Mouse (Mus musculus) midbrain, embryonic 12.5 days (tissue): ENCODE measurements at regions not wholly inside any gene's neighbourhood (a gene's known extent, or its start where the extent isn't known, plus 50 kb on each side); places are given as distances from the start of the nearest gene placed in this dataset.

Experiments
- ATAC-seq: fragments of 200-750 bp; cut with Nextera tagmentation; 2 replicates; pipeline ENCODE4 v1.8.0; 2017; ENCODE audit warnings: low read depth, moderate TSS enrichment, moderate library complexity; ENCODE audit not compliant: low FRiP score
- H3K27ac ChIP-seq: fragments of 300-500 bp; sonication (generic); replicated peaks from 2 replicates; pipeline ENCODE4 v1.5.1; 2016; ENCODE audit warnings: mild to moderate bottlenecking
- H3K27me3 ChIP-seq: fragments of 300-500 bp; sonication (generic); 2 replicates; pipeline ENCODE4 v1.6.1; 2016; ENCODE audit warnings: mild to moderate bottlenecking
- H3K36me3 ChIP-seq: fragments of 300-500 bp; sonication (generic); 2 replicates; pipeline ENCODE4 v1.6.1; 2016
- H3K4me1 ChIP-seq: fragments of 300-500 bp; sonication (generic); 2 replicates; pipeline ENCODE4 v1.6.1; 2016
- H3K4me2 ChIP-seq: fragments of 300-500 bp; sonication (generic); replicated peaks from 2 replicates; pipeline ENCODE4 v1.6.1; 2016; ENCODE audit warnings: mild to moderate bottlenecking, moderate library complexity
- H3K4me3 ChIP-seq: fragments of 300-500 bp; sonication (generic); 2 replicates; pipeline ENCODE4 v1.5.1; 2016; ENCODE audit warnings: mild to moderate bottlenecking
- H3K9ac ChIP-seq: fragments of 300-500 bp; sonication (generic); replicated peaks from 2 replicates; pipeline ENCODE4 v1.6.1; 2016; ENCODE audit warnings: mild to moderate bottlenecking, moderate library complexity
- H3K9me3 ChIP-seq: fragments of 300-500 bp; sonication (generic); 2 replicates; pipeline ENCODE4 v1.6.1; 2016; ENCODE audit warnings: mild to moderate bottlenecking
- WGBS: fragments of 180-500 bp; shearing (Covaris S2); methylation state at CpG from one replicate; pipeline ENCODE4 v1.1.7; 2016; 5-methylcytosine and 5-hydroxymethylcytosine counted together

- Histone ChIP-seq H3K4me3 (no peak overlapping the region), H3K9ac (no peak overlapping the region), H3K27ac (no peak overlapping the region), H3K4me1 (peaks cover 5% of the 10 kb centered on the region; the same call in 1 of the 2 replicates), H3K27me3 (no peaks in the 10 kb centered on the region), H3K9me3 (no peaks in the 10 kb centered on the region), H3K36me3 (no peaks in the 10 kb centered on the region), H3K4me2 (no peak overlapping the region)
- ATAC-seq: no peak
- whole genome bisulfite sequencing: 87% methylated on average over 9 of the region's 9 CpGs
Observed at GRCm38 (mm10) chr6:39283761-39284415, 77.3 kb upstream of the Kdm7a start.

GRCm38 (mm10) chr6:39278317-39278716 lies 71.7 kb upstream of the Kdm7a start:
- H3K4me3 ChIP-seq: no peak overlapping the region
- ATAC-seq: no peak
- no peak overlapping the region for H3K27ac ChIP-seq
- no peaks in the 10 kb centered on the region for H3K36me3 ChIP-seq
- H3K9ac ChIP-seq: no peak overlapping the region
- H3K27me3 ChIP-seq: no peaks in the 10 kb centered on the region
- WGBS: 91% methylated on average over 6 of the region's 6 CpGs
- H3K9me3 ChIP-seq: no peaks in the 10 kb centered on the region
- H3K4me2 ChIP-seq: no peak overlapping the region
- no peaks in the 10 kb centered on the region for H3K4me1 ChIP-seq

DNA sequence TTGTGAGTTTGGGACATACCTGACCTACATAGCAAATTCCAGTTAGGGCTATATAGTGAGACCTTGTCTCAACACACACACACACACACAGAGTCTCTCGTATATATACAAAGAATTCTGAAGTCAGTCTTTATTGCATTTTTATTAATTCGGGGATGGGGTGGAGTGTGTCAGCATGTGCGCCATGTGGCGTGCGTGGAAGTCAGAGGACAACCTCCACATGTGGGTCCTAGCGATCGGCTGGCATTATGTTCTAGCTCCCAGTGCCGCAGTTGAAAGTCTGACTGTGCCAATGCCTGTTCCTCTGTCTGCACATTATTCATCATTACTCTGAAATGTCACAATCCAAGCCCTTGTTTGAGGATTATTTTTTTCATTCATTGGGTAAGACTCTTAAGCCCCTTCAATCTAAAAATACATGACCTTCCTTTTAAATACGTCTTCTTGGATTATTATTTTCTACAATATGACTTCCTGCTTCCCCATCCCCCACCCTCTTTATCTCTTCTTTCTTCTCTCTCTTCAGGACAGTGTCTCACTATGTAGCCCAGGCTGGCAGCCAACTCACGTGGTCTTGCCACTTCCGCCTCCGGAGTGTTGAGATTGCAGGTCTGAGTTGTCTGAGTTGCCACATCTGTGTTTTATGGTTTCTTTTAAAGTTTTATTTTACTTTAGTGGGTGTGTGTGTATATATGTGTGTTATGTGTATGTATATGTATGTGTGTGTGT lies 68.3 kb upstream of the Kdm7a start:
- Histone ChIP-seq H3K27ac (no peak overlapping the region), H3K4me2 (no peak overlapping the region), H3K9ac (no peak overlapping the region), H3K4me1 (no peaks in the 10 kb centered on the region), H3K4me3 (no peak overlapping the region), H3K9me3 (no peaks in the 10 kb centered on the region), H3K27me3 (no peaks in the 10 kb centered on the region), H3K36me3 (no peaks in the 10 kb centered on the region)
- WGBS: 88% methylated on average over 12 of the region's 12 CpGs
- ATAC-seq: no peak

GRCm38 (mm10) chr6:39273427-39273826 lies 66.8 kb upstream of the Kdm7a start:
- no peak overlapping the region for H3K4me2 ChIP-seq
- WGBS: 80% methylated on average over 1 of the region's 1 CpGs
- H3K27ac ChIP-seq: no peak overlapping the region
- H3K9me3 ChIP-seq: no peaks in the 10 kb centered on the region
- ATAC-seq: no peak
- H3K4me1 ChIP-seq: no peaks in the 10 kb centered on the region
- H3K27me3 ChIP-seq: no peaks in the 10 kb centered on the region
- H3K9ac ChIP-seq: no peak overlapping the region
- H3K36me3 ChIP-seq: no peaks in the 10 kb centered on the region
- no peak overlapping the region for H3K4me3 ChIP-seq

GRCm38 (mm10) chr6:39270457-39270856 lies 63.9 kb upstream of the Kdm7a start:
- Histone ChIP-seq H3K27me3 (no peaks in the 10 kb centered on the region), H3K27ac (no peak overlapping the region), H3K36me3 (no peaks in the 10 kb centered on the region), H3K9ac (no peak overlapping the region), H3K4me1 (no peaks in the 10 kb centered on the region), H3K9me3 (no peaks in the 10 kb centered on the region), H3K4me3 (no peak overlapping the region), H3K4me2 (no peak overlapping the region)
- WGBS: 95% methylated on average over 1 of the region's 1 CpGs
- ATAC-seq: no peak

- no peak overlapping the region for H3K27ac ChIP-seq
- no peaks in the 10 kb centered on the region for H3K27me3 ChIP-seq
- no peaks in the 10 kb centered on the region for H3K36me3 ChIP-seq
- 55% methylated on average over 5 of the region's 5 CpGs for WGBS
- no peak for ATAC-seq
- no peak overlapping the region for H3K9ac ChIP-seq
- H3K9me3 ChIP-seq: no peaks in the 10 kb centered on the region
- H3K4me1 ChIP-seq: no peaks in the 10 kb centered on the region
- no peak overlapping the region for H3K4me3 ChIP-seq
- H3K4me2 ChIP-seq: no peak overlapping the region
Observed at GRCm38 (mm10) chr6:39269706-39270105, 63.1 kb upstream of the Kdm7a start.

- H3K36me3 ChIP-seq: no peaks in the 10 kb centered on the region
- 0 out of 2 replicates have a peak, but pooled peaks cover 3% of the 10 kb centered on the region for H3K27me3 ChIP-seq
- no peak overlapping the region for H3K4me2 ChIP-seq
- no peaks in the 10 kb centered on the region for H3K4me1 ChIP-seq
- no peak overlapping the region for H3K27ac ChIP-seq
- ATAC-seq: no peak
- H3K4me3 ChIP-seq: no peak overlapping the region
- H3K9me3 ChIP-seq: no peaks in the 10 kb centered on the region
- H3K9ac ChIP-seq: no peak overlapping the region
- 17% methylated on average over 8 of the region's 8 CpGs for WGBS
Observed at GRCm38 (mm10) chr6:39268647-39269428, 62.2 kb upstream of the Kdm7a start.

DNA sequence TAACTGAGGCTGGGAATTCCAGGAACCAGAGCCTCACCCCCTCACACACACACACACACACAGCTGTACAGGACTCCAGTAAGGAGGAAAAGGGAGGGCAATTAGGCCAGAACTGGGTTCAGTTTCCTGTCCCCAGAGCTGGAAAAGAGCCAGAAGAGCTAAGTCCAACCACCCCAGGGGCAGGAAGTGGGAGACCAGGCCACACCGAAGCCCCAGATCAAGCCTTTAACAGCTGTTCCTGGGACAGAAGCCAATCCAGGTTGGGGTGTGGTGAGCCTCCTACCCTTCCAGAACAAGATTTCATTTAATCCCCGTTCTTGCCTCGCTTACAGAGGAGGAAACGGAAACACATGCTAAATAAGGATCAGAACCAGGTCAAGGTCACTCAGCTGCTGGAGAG lies 58.1 kb upstream of the Kdm7a start:
- Histone ChIP-seq H3K9ac (no peak overlapping the region), H3K27ac (no peak overlapping the region), H3K27me3 (0 out of 2 replicates have a peak, but pooled peaks cover 6% of the 10 kb centered on the region), H3K9me3 (no peaks in the 10 kb centered on the region), H3K4me1 (0 out of 2 replicates have a peak, but pooled peaks cover 3% of the 10 kb centered on the region), H3K4me2 (no peak overlapping the region), H3K36me3 (no peaks in the 10 kb centered on the region), H3K4me3 (no peak overlapping the region)
- 77% methylated on average over 4 of the region's 4 CpGs for WGBS
- ATAC-seq: no peak

- Histone ChIP-seq H3K4me1 (0 out of 2 replicates have a peak, but pooled peaks cover 3% of the 10 kb centered on the region), H3K4me3 (no peak overlapping the region), H3K4me2 (no peak overlapping the region), H3K27ac (no peak overlapping the region), H3K36me3 (no peaks in the 10 kb centered on the region), H3K9me3 (no peaks in the 10 kb centered on the region), H3K27me3 (peaks cover 12% of the 10 kb centered on the region; the same call in 1 of the 2 replicates), H3K9ac (no peak overlapping the region)
- 71% methylated on average over 8 of the region's 8 CpGs for WGBS
- no peak for ATAC-seq
Observed at GRCm38 (mm10) chr6:39263615-39264014, 57.0 kb upstream of the Kdm7a start.

DNA sequence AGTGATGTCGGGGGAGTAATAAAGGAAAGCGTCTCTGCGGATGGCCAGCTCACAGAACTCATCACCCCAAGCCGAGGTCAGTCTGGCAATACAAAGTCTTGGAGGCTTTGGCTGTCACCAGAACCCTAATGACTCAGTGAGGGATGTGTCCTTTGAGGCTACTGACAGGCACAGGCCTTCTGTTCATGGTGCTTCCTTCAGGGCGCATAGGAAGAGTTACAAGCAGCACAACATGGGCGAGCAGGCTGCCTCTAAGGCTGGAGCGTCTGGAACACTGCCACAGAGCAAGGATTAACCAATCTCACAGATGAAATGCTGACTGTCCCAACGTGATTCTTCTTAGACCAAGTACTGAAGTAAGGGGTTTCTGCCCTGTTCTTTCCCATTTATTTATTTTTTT lies 55.4 kb upstream of the Kdm7a start:
- 84% methylated on average over 8 of the region's 8 CpGs for WGBS
- Histone ChIP-seq H3K4me1 (peaks cover 13% of the 10 kb centered on the region), H3K4me3 (no peak overlapping the region), H3K36me3 (no peaks in the 10 kb centered on the region), H3K27me3 (peaks cover 21% of the 10 kb centered on the region; the same call in 1 of the 2 replicates), H3K4me2 (no peak overlapping the region), H3K9me3 (no peaks in the 10 kb centered on the region), H3K9ac (no peak overlapping the region), H3K27ac (no peak overlapping the region)
- ATAC-seq: no peak

DNA sequence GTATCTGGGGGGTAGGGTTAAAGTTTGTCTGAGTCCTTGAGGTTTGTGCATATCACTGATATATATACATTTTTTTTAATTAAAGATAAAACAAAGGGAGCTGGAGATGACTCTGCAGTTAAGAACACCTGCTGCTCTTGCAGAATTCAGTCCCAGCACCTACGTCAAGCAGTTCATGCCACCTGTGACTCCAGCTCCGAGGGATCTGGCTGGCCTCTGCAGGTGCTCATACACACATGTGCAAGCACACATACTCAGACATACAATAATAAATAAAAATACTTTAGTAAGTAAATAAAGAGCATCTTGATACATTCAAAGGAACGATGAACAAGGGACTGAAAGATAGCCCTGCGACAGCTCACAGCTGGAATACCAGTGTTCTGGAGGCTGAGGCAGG lies 53.9 kb upstream of the Kdm7a start:
- Histone ChIP-seq H3K4me1 (peaks cover 25% of the 10 kb centered on the region), H3K4me3 (no peak overlapping the region), H3K4me2 (no peak overlapping the region), H3K36me3 (no peaks in the 10 kb centered on the region), H3K9ac (no peak overlapping the region), H3K27ac (no peak overlapping the region), H3K27me3 (peaks cover 28% of the 10 kb centered on the region), H3K9me3 (no peaks in the 10 kb centered on the region)
- WGBS: 94% methylated on average over 4 of the region's 4 CpGs
- ATAC-seq: no peak

GRCm38 (mm10) chr6:39259129-39259528 lies 52.5 kb upstream of the Kdm7a start:
- peaks cover 35% of the 10 kb centered on the region for H3K27me3 ChIP-seq
- no peak overlapping the region for H3K27ac ChIP-seq
- WGBS: 82% methylated on average over 1 of the region's 1 CpGs
- H3K4me2 ChIP-seq: no peak overlapping the region
- H3K9ac ChIP-seq: no peak overlapping the region
- H3K4me3 ChIP-seq: no peak overlapping the region
- no peak for ATAC-seq
- no peaks in the 10 kb centered on the region for H3K9me3 ChIP-seq
- H3K4me1 ChIP-seq: peaks cover 25% of the 10 kb centered on the region
- no peaks in the 10 kb centered on the region for H3K36me3 ChIP-seq
